Comparison of ENCODE assay signal across 21 mouse cellular contexts in the genomic region with DNA sequence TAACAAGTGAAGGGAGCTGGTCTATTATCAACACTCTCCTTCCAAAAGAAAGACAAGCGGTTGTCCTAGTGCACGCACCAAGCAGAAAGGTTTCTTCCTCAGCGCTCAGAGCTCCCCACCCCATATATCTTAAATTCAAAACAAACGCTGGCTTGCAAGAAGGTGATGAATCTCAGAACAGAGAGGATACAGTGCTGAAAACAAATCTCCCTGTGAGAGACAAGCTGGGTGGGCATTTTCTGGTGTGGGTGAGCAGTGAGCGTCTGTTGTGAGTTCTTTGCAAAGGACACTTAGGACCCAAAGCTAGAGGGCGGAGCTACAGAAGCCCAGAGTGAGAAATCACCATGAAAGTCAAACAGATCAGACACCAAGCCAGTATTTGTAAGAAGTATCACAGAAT.
DNase-seq lines count a peak whose midpoint lies in the region; ATAC-seq lines count a peak whose summit lies in the region.
"Had no signal": no experiment of that assay in that cellular context is flagged by ENCODE, and none has a peak within 500 bp of the region (broad histone marks: within the 10 kb centered on the region; RNA-seq: fewer than 3 reads in every experiment).

No protein-coding gene starts in this region.

- H3K27ac ChIP-seq in embryonic facial prominence, embryonic 13.5 days = no peak overlapping the region
- H3K27ac ChIP-seq in embryonic facial prominence, embryonic 10.5 days (replicated peaks) = no peak overlapping the region
- no peak overlapping the region for H3K27ac ChIP-seq in hindbrain, embryonic 16.5 days (ENCODE audit: low read depth, low read length)
- no peak overlapping the region for H3K27ac ChIP-seq in hindbrain, embryonic 12.5 days
- H3K27ac ChIP-seq in intestine, embryonic 14.5 days (ENCODE audit: low read depth) = no peak overlapping the region
- H3K27ac ChIP-seq in stomach, embryonic 14.5 days (ENCODE audit: low read length) = peak overlapping the region; percentile 6; the same call in 1 of the 2 replicates
- no peak overlapping the region for H3K27ac ChIP-seq in midbrain, embryonic 16.5 days (ENCODE audit: low read length)
- no peak overlapping the region for H3K27ac ChIP-seq in forebrain, embryonic 13.5 days
- H3K27ac ChIP-seq: left cerebral cortex, adult 2 months; limb, embryonic 10.5 days; midbrain, embryonic 12.5 days had no signal

- 63% methylated on average over 6 of the region's 6 CpGs for WGBS in embryonic facial prominence, embryonic 13.5 days
- 84% methylated on average over 6 of the region's 6 CpGs for WGBS in embryonic facial prominence, embryonic 10.5 days
- WGBS in hindbrain, embryonic 16.5 days = 61% methylated on average over 6 of the region's 6 CpGs
- WGBS in hindbrain, embryonic 12.5 days = 66% methylated on average over 6 of the region's 6 CpGs
- 29% methylated on average over 6 of the region's 6 CpGs for WGBS in intestine, embryonic 14.5 days
- 34% methylated on average over 6 of the region's 6 CpGs for WGBS in stomach, embryonic 14.5 days
- WGBS in midbrain, embryonic 16.5 days = 74% methylated on average over 6 of the region's 6 CpGs
- WGBS in forebrain, embryonic 13.5 days = 86% methylated on average over 6 of the region's 6 CpGs

- no peaks in the 10 kb centered on the region for H3K9me3 ChIP-seq in embryonic facial prominence, embryonic 13.5 days
- no peaks in the 10 kb centered on the region for H3K9me3 ChIP-seq in embryonic facial prominence, embryonic 10.5 days
- no peaks in the 10 kb centered on the region for H3K9me3 ChIP-seq in hindbrain, embryonic 16.5 days (ENCODE audit: control insufficient read depth, low read length)
- no peaks in the 10 kb centered on the region for H3K9me3 ChIP-seq in hindbrain, embryonic 12.5 days (replicated peaks)
- no peaks in the 10 kb centered on the region for H3K9me3 ChIP-seq in intestine, embryonic 14.5 days (ENCODE audit: control insufficient read depth, low read length)
- no peaks in the 10 kb centered on the region for H3K9me3 ChIP-seq in stomach, embryonic 14.5 days (ENCODE audit: control insufficient read depth, low read depth, low read length)
- H3K9me3 ChIP-seq in midbrain, embryonic 16.5 days (replicated peaks; ENCODE audit: control insufficient read depth, low read length, poor library complexity, severe bottlenecking) = no peaks in the 10 kb centered on the region
- no peaks in the 10 kb centered on the region for H3K9me3 ChIP-seq in forebrain, embryonic 13.5 days (replicated peaks)
- H3K9me3 ChIP-seq: limb, embryonic 10.5 days; midbrain, embryonic 12.5 days had no signal

- no peak for ATAC-seq in embryonic facial prominence, embryonic 13.5 days (ENCODE audit: insufficient number of reproducible peaks, insufficient read depth, low FRiP score, low TSS enrichment, low read depth)
- no peak for ATAC-seq in hindbrain, embryonic 16.5 days
- no peak for ATAC-seq in hindbrain, embryonic 12.5 days (ENCODE audit: low FRiP score)
- ATAC-seq in intestine, embryonic 14.5 days (replicated peaks; ENCODE audit: low FRiP score, low TSS enrichment, low read depth) = no peak
- no peak for ATAC-seq in stomach, embryonic 14.5 days (ENCODE audit: insufficient number of reproducible peaks, insufficient read depth, low FRiP score, low read depth)
- ATAC-seq in midbrain, embryonic 16.5 days = no peak
- ATAC-seq in forebrain, embryonic 13.5 days = no peak
- ATAC-seq: forebrain, embryonic 14.5 days had no signal

- H3K4me3 ChIP-seq in embryonic facial prominence, embryonic 13.5 days = no peak overlapping the region
- H3K4me3 ChIP-seq in embryonic facial prominence, embryonic 10.5 days = no peak overlapping the region
- no peak overlapping the region for H3K4me3 ChIP-seq in hindbrain, embryonic 16.5 days (ENCODE audit: low read length)
- no peak overlapping the region for H3K4me3 ChIP-seq in hindbrain, embryonic 12.5 days
- H3K4me3 ChIP-seq in intestine, embryonic 14.5 days (ENCODE audit: low read depth, low read length) = 0 out of 2 replicates have a peak overlapping the region, but pooled peaks have one; percentile 8
- H3K4me3 ChIP-seq in stomach, embryonic 14.5 days (ENCODE audit: low read depth, low read length) = no peak overlapping the region
- H3K4me3 ChIP-seq in midbrain, embryonic 16.5 days (ENCODE audit: low read depth, low read length) = no peak overlapping the region
- no peak overlapping the region for H3K4me3 ChIP-seq in forebrain, embryonic 13.5 days
- H3K4me3 ChIP-seq: erythroblast, embryonic 14.5 days; left cerebral cortex, adult 2 months; limb, embryonic 10.5 days; midbrain, embryonic 12.5 days had no signal

- H3K4me2 ChIP-seq in embryonic facial prominence, embryonic 13.5 days = 0 out of 2 replicates have a peak overlapping the region, but pooled peaks have one; percentile 10
- 0 out of 2 replicates have a peak overlapping the region, but pooled peaks have one; percentile 6 for H3K4me2 ChIP-seq in hindbrain, embryonic 16.5 days (ENCODE audit: low read length)
- no peak overlapping the region for H3K4me2 ChIP-seq in hindbrain, embryonic 12.5 days (replicated peaks)
- peak overlapping the region; percentile 43 for H3K4me2 ChIP-seq in intestine, embryonic 14.5 days (ENCODE audit: low read length)
- peak overlapping the region; percentile 20; the same call in 1 of the 2 replicates for H3K4me2 ChIP-seq in stomach, embryonic 14.5 days (replicated peaks; ENCODE audit: low read depth, low read length)
- no peak overlapping the region for H3K4me2 ChIP-seq in midbrain, embryonic 16.5 days (ENCODE audit: low read length)
- no peak overlapping the region for H3K4me2 ChIP-seq in forebrain, embryonic 13.5 days
- H3K4me2 ChIP-seq: midbrain, embryonic 12.5 days had no signal

- no peak for DNase-seq in embryonic facial prominence, embryonic 10.5 days (ENCODE audit: low spot score)
- no peak for DNase-seq in intestine, embryonic 14.5 days (ENCODE audit: low spot score)
- DNase-seq: adrenal gland, adult 8-10 months; cerebellum, adult 9-10 months; gastrocnemius, postnatal 25 days; heart, postnatal 10 days; kidney, adult 18-20 months; kidney, postnatal 14 days; lung, adult 2 months; right cerebral cortex, postnatal 25 days had no signal

- H3K27me3 ChIP-seq in embryonic facial prominence, embryonic 13.5 days = no peaks in the 10 kb centered on the region
- no peaks in the 10 kb centered on the region for H3K27me3 ChIP-seq in embryonic facial prominence, embryonic 10.5 days (replicated peaks; ENCODE audit: low read depth, poor library complexity, severe bottlenecking)
- H3K27me3 ChIP-seq in hindbrain, embryonic 16.5 days (replicated peaks; ENCODE audit: control insufficient read depth, insufficient read depth, low read length) = no peaks in the 10 kb centered on the region
- H3K27me3 ChIP-seq in hindbrain, embryonic 12.5 days = no peaks in the 10 kb centered on the region
- H3K27me3 ChIP-seq in intestine, embryonic 14.5 days (replicated peaks; ENCODE audit: control insufficient read depth, insufficient read depth, low read length) = no peaks in the 10 kb centered on the region
- no peaks in the 10 kb centered on the region for H3K27me3 ChIP-seq in stomach, embryonic 14.5 days (ENCODE audit: control insufficient read depth, insufficient read depth, low read length)
- no peaks in the 10 kb centered on the region for H3K27me3 ChIP-seq in midbrain, embryonic 16.5 days (ENCODE audit: control insufficient read depth, insufficient read depth, low read depth, low read length)
- no peaks in the 10 kb centered on the region for H3K27me3 ChIP-seq in forebrain, embryonic 13.5 days
- H3K27me3 ChIP-seq: midbrain, embryonic 12.5 days had no signal

- no peaks in the 10 kb centered on the region for H3K36me3 ChIP-seq in embryonic facial prominence, embryonic 13.5 days
- no peaks in the 10 kb centered on the region for H3K36me3 ChIP-seq in embryonic facial prominence, embryonic 10.5 days (replicated peaks)
- no peaks in the 10 kb centered on the region for H3K36me3 ChIP-seq in hindbrain, embryonic 16.5 days (ENCODE audit: control insufficient read depth, insufficient read depth, low read length)
- no peaks in the 10 kb centered on the region for H3K36me3 ChIP-seq in hindbrain, embryonic 12.5 days
- H3K36me3 ChIP-seq in intestine, embryonic 14.5 days (ENCODE audit: control insufficient read depth, insufficient read depth, low read length) = no peaks in the 10 kb centered on the region
- H3K36me3 ChIP-seq in stomach, embryonic 14.5 days (ENCODE audit: control insufficient read depth, insufficient read depth, low read length) = no peaks in the 10 kb centered on the region
- H3K36me3 ChIP-seq in midbrain, embryonic 16.5 days (ENCODE audit: control insufficient read depth, insufficient read depth, low read length) = no peaks in the 10 kb centered on the region
- no peaks in the 10 kb centered on the region for H3K36me3 ChIP-seq in forebrain, embryonic 13.5 days (ENCODE audit: poor library complexity, severe bottlenecking)
- H3K36me3 ChIP-seq: limb, embryonic 10.5 days; midbrain, embryonic 12.5 days had no signal

- peaks cover 11% of the 10 kb centered on the region for H3K4me1 ChIP-seq in embryonic facial prominence, embryonic 13.5 days
- no peaks in the 10 kb centered on the region for H3K4me1 ChIP-seq in embryonic facial prominence, embryonic 10.5 days
- H3K4me1 ChIP-seq in hindbrain, embryonic 16.5 days (ENCODE audit: control insufficient read depth, insufficient read depth, low read depth, low read length) = no peaks in the 10 kb centered on the region
- H3K4me1 ChIP-seq in hindbrain, embryonic 12.5 days = peaks cover 4% of the 10 kb centered on the region; the same call in 1 of the 2 replicates
- no peaks in the 10 kb centered on the region; the same call in 1 of the 2 replicates for H3K4me1 ChIP-seq in intestine, embryonic 14.5 days (replicated peaks; ENCODE audit: control insufficient read depth, insufficient read depth, low read length)
- H3K4me1 ChIP-seq in stomach, embryonic 14.5 days (ENCODE audit: control insufficient read depth, insufficient read depth, low read length) = 0 out of 2 replicates have a peak, but pooled peaks cover 7% of the 10 kb centered on the region
- H3K4me1 ChIP-seq in midbrain, embryonic 16.5 days (ENCODE audit: control insufficient read depth, insufficient read depth, low read length) = no peaks in the 10 kb centered on the region
- H3K4me1 ChIP-seq in forebrain, embryonic 13.5 days = no peaks in the 10 kb centered on the region
- H3K4me1 ChIP-seq: limb, embryonic 10.5 days; midbrain, embryonic 12.5 days had no signal

- H3K9ac ChIP-seq in embryonic facial prominence, embryonic 13.5 days = no peak overlapping the region
- no peak overlapping the region for H3K9ac ChIP-seq in hindbrain, embryonic 16.5 days (ENCODE audit: low read depth, low read length)
- H3K9ac ChIP-seq in hindbrain, embryonic 12.5 days = no peak overlapping the region
- no peak overlapping the region for H3K9ac ChIP-seq in intestine, embryonic 14.5 days (ENCODE audit: low read length)
- no peak overlapping the region for H3K9ac ChIP-seq in stomach, embryonic 14.5 days (replicated peaks; ENCODE audit: low read depth, low read length)
- H3K9ac ChIP-seq in midbrain, embryonic 16.5 days (ENCODE audit: low read depth, low read length) = no peak overlapping the region
- H3K9ac ChIP-seq in forebrain, embryonic 13.5 days = no peak overlapping the region
- H3K9ac ChIP-seq: midbrain, embryonic 12.5 days had no signal

Comparison
In these comparisons a context has a peak if more than half of its experiments do, and no peak if none do; other contexts are left out.
1. H3K4me2 ChIP-seq: peak in embryonic facial prominence, embryonic 13.5 days (single experiment), hindbrain, embryonic 16.5 days (single experiment), intestine, embryonic 14.5 days (single experiment) and stomach, embryonic 14.5 days (single experiment); none in hindbrain, embryonic 12.5 days (single experiment), midbrain, embryonic 16.5 days (single experiment) and forebrain, embryonic 13.5 days (single experiment).